Mouse (Mus musculus): ENCODE data around the gene 4930512M02Rik.
A peak's percentile ranks its signal among the peaks of the same experiment; 100 is the strongest.

Gene 4930512M02Rik

GRCm38 (mm10) chr11:11564266-11565044, 63.2 kb downstream of the 4930512M02Rik start:
- peak; percentile 41 for DNase-seq

GRCm38 (mm10) chr11:11561118-11561517, 66.5 kb downstream of the 4930512M02Rik start:
- DNase-seq: no peak

GRCm38 (mm10) chr11:11559099-11559686, 68.4 kb downstream of the 4930512M02Rik start:
- no peak for DNase-seq

DNA sequence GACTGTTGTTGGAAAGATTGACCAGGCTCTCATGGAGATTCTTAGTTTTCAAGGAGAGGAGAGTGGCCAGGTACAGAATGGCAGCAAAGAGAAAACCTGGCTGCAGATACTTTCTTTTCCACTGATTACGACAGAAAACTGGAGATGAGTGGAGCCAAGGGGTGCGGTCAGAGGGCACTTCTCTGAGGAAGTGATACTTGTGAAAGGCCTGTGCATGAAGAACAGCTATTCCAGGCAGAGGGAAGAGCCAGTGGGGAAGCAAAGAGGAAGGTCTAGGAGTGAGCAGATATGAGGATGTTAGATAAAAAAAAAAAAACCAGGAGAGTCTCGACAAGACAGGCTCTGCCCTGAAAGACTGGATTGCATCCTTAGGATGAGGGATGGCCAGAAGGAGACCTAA, 69.0 kb downstream of the 4930512M02Rik start:
- peak; percentile 56 for DNase-seq

DNA sequence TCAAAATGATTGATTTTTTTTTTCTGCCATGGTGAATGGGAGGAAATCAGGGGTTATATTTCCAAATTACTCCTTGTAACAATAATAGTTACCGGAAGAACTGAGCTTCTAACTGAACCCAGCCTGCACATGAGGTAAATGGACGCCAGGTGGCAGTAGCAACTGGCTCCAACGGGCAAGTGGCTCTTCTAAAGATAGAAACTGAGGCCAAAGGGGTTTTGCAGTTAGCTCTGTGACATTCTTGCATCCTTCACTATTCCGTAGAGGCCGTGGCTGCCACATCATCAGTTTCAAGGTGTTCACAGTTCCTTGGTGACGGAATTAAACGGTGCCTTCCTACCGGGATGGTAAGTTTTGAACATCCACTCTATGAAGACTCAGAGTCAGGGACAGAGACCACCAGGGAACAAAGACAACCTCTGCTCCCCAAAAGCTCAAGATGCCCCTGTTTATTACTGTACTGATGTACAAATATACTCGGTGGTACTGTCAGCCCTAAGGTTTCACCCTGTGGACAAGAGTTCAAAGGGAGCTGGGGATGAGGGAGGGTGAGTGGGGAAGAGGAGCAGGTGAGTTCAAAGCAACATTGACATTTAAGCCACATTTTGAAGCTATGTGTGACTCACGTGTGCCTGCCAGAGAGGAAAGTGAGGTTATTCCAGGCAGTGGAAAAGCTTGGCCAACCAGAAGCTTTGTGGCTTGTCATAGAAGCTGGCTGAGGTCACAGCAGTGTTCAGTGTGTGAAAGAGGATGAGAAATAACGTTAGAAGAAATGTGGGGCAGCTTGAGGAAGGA, 70.3 kb downstream of the 4930512M02Rik start:
- peak; percentile 82 for DNase-seq

- DNase-seq: no peak
Measured at GRCm38 (mm10) chr11:11556186-11556585, 71.4 kb downstream of the 4930512M02Rik start.

GRCm38 (mm10) chr11:11555563-11555962, 72.1 kb downstream of the 4930512M02Rik start:
- no peak for DNase-seq

GRCm38 (mm10) chr11:11547597-11548240, 79.9 kb downstream of the 4930512M02Rik start:
- no peak for DNase-seq

- DNase-seq: no peak
Measured at GRCm38 (mm10) chr11:11546903-11547511, 80.6 kb downstream of the 4930512M02Rik start.

DNA sequence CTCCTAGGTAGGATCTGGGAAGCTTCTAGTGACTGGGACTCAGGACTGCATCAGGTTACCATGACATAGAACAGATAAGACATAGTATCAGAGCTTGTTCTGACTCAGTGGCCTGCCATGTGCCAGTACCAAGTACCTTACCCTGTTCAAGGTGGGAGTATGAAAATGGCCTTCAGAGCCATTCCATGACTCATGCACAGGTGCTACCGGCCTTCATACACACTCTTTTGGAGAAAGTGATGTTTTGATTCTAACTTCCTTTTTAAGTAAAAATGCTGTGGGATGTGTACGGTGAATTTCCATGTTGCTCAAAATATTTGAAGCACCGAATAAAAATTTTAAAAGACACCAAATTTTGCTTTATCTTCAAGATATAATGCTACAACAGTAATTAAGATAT, 81.7 kb downstream of the 4930512M02Rik start:
- no peak for DNase-seq

Measured in lung, postnatal 36 days (tissue).